Mouse (Mus musculus) brain, embryonic 14.5 days (tissue): ENCODE results near the gene Edem2.
"Not testable (repeated sequence)": the region's sequence is repeated elsewhere in the genome, so short reads cannot be mapped to it uniquely, and the experiment has no call there.

Source experiments
- CTCF ChIP-seq: fragments of 200-500 bp; IDR thresholded peaks from 2 replicates; pipeline ENCODE4 v1.5.1; 2012; ENCODE audit warnings: inconsistent platforms, mild to moderate bottlenecking, moderate library complexity, borderline replicate concordance; ENCODE audit not compliant: insufficient read depth, insufficient read length; ENCODE audit errors: extremely low read depth
- POLR2A ChIP-seq: fragments of 200-500 bp; IDR thresholded peaks from 2 replicates; pipeline ENCODE4 v1.6.1; 2012; ENCODE audit warnings: mild to moderate bottlenecking, inconsistent platforms, borderline replicate concordance; ENCODE audit not compliant: poor library complexity, insufficient read depth, insufficient read length, severe bottlenecking; ENCODE audit errors: extremely low read depth

DNA sequence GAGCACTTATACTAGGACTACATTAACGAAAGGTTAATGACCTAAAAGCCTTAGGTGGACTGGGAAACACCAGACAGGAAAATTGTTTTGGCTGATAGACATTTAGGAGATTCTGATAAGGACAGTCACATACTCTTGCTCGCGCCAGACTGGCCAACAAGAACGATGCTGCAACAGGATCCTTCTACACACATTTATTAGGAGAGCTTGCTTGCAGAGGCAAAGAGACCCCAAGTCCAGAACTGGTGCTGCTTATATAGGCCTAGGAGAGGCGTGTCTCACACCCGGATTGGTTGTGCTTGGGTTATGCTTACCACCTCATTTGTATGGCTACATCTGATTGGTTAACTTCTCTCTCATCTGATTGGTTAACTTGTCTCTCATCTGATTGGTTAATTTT lies 30.8 kb downstream of the Edem2 start:
- TF ChIP-seq CTCF, POLR2A: not testable (repeated sequence)
